Mouse (Mus musculus) embryonic facial prominence, embryonic 13.5 days (tissue): ENCODE measurements around the gene 3830406C13Rik. TPM values are rescaled to one million over a fixed set of nuclear protein-coding genes. Genes with fewer than 3 reads are reported as not detected.
A peak's percentile ranks its signal among the peaks of the same experiment; 100 is the strongest.

Experiments used
- ATAC-seq: fragments of 200-750 bp; cut with Nextera tagmentation; 2 replicates; pipeline ENCODE4 v1.8.0; 2017; ENCODE audit warnings: low read depth; ENCODE audit not compliant: insufficient number of reproducible peaks, insufficient read depth, low FRiP score, low TSS enrichment
- H3K27ac ChIP-seq: fragments of 300-500 bp; sonication (generic); 2 replicates; pipeline ENCODE4 v1.5.1; 2015; ENCODE audit warnings: moderate library complexity, mild to moderate bottlenecking, inconsistent platforms
- H3K27me3 ChIP-seq: fragments of 300-500 bp; sonication (generic); 2 replicates; pipeline ENCODE4 v1.6.1; 2015; ENCODE audit warnings: mild to moderate bottlenecking, inconsistent platforms
- H3K36me3 ChIP-seq: fragments of 300-500 bp; sonication (generic); 2 replicates; pipeline ENCODE4 v1.6.1; 2015; ENCODE audit warnings: mild to moderate bottlenecking, inconsistent platforms
- H3K4me1 ChIP-seq: fragments of 300-500 bp; sonication (generic); 2 replicates; pipeline ENCODE4 v1.6.1; 2015; ENCODE audit warnings: inconsistent platforms
- H3K4me2 ChIP-seq: fragments of 300-500 bp; sonication (generic); 2 replicates; pipeline ENCODE4 v1.6.1; 2015; ENCODE audit warnings: moderate library complexity, mild to moderate bottlenecking, inconsistent platforms
- H3K4me3 ChIP-seq: fragments of 300-500 bp; sonication (generic); 2 replicates; pipeline ENCODE4 v1.5.1; 2015; ENCODE audit warnings: mild to moderate bottlenecking, inconsistent platforms
- H3K9ac ChIP-seq: fragments of 300-500 bp; sonication (generic); 2 replicates; pipeline ENCODE4 v1.6.1; 2015; ENCODE audit warnings: mild to moderate bottlenecking, inconsistent platforms
- H3K9me3 ChIP-seq: fragments of 300-500 bp; sonication (generic); 2 replicates; pipeline ENCODE4 v1.6.1; 2016; ENCODE audit warnings: inconsistent platforms
- WGBS: fragments of 180-500 bp; shearing (Covaris S2); methylation state at CpG from one replicate; pipeline ENCODE4 v1.1.7; 2015; ENCODE audit warnings: mixed read lengths; 5-methylcytosine and 5-hydroxymethylcytosine counted together
- polyA plus RNA-seq: library from polyadenylated mRNA; unstranded; fragments of >200 nt; fragmentation: Nextera tagmentation; extraction: Ambion mirVana; gene quantifications from 2 replicates; pipeline ENCODE4 v1.2.1, GENCODE M21; 2015

Gene 3830406C13Rik
- polyA plus RNA-seq, 1 experiment from 2014 or later = 60.0 TPM

GRCm38 (mm10) chr14:12334925-12335324 is 51.0 kb downstream of the 3830406C13Rik start:
- Histone ChIP-seq H3K9ac (no peak overlapping the region), H3K4me2 (no peak overlapping the region), H3K9me3 (no peaks in the 10 kb centered on the region), H3K4me1 (no peaks in the 10 kb centered on the region), H3K27ac (no peak overlapping the region), H3K36me3 (no peaks in the 10 kb centered on the region), H3K27me3 (peaks cover 70% of the 10 kb centered on the region), H3K4me3 (no peak overlapping the region)
- no peak for ATAC-seq
- 50% methylated on average over 7 of the region's 7 CpGs for WGBS

- Histone ChIP-seq H3K9me3 (no peaks in the 10 kb centered on the region), H3K36me3 (no peaks in the 10 kb centered on the region), H3K27me3 (peaks cover 95% of the 10 kb centered on the region), H3K4me2 (no peak overlapping the region), H3K27ac (no peak overlapping the region), H3K4me1 (0 out of 2 replicates have a peak, but pooled peaks cover 7% of the 10 kb centered on the region), H3K4me3 (no peak overlapping the region), H3K9ac (no peak overlapping the region)
- WGBS = 4% methylated on average over 8 of the region's 8 CpGs
- ATAC-seq = no peak
Observed at GRCm38 (mm10) chr14:12337421-12337997, 53.5 kb downstream of the 3830406C13Rik start.

GRCm38 (mm10) chr14:12337998-12338809 is 54.2 kb downstream of the 3830406C13Rik start:
- H3K9me3 ChIP-seq = no peaks in the 10 kb centered on the region
- H3K27ac ChIP-seq = no peak overlapping the region
- ATAC-seq = no peak
- H3K9ac ChIP-seq = no peak overlapping the region
- 0 out of 2 replicates have a peak, but pooled peaks cover 7% of the 10 kb centered on the region for H3K4me1 ChIP-seq
- H3K4me2 ChIP-seq = no peak overlapping the region
- H3K27me3 ChIP-seq = peaks cover 98% of the 10 kb centered on the region
- no peak overlapping the region for H3K4me3 ChIP-seq
- no peaks in the 10 kb centered on the region for H3K36me3 ChIP-seq
- WGBS = 2% methylated on average over 16 of the region's 16 CpGs

GRCm38 (mm10) chr14:12338811-12339565 is 55.0 kb downstream of the 3830406C13Rik start:
- H3K9me3 ChIP-seq = no peaks in the 10 kb centered on the region
- no peak overlapping the region for H3K4me2 ChIP-seq
- H3K27ac ChIP-seq = no peak overlapping the region
- peaks cover 100% of the 10 kb centered on the region for H3K27me3 ChIP-seq
- no peak overlapping the region for H3K4me3 ChIP-seq
- H3K36me3 ChIP-seq = no peaks in the 10 kb centered on the region
- H3K4me1 ChIP-seq = peaks cover 11% of the 10 kb centered on the region; the same call in 1 of the 2 replicates
- H3K9ac ChIP-seq = no peak overlapping the region
- WGBS = 2% methylated on average over 10 of the region's 10 CpGs
- no peak for ATAC-seq

GRCm38 (mm10) chr14:12340238-12341074 is 56.5 kb downstream of the 3830406C13Rik start:
- no peaks in the 10 kb centered on the region for H3K36me3 ChIP-seq
- H3K9ac ChIP-seq = no peak overlapping the region
- H3K4me1 ChIP-seq = peaks cover 24% of the 10 kb centered on the region
- ATAC-seq = no peak
- WGBS = under 1% methylated on average over 19 of the region's 19 CpGs
- no peak overlapping the region for H3K27ac ChIP-seq
- H3K4me2 ChIP-seq = no peak overlapping the region
- no peak overlapping the region for H3K4me3 ChIP-seq
- peaks cover 100% of the 10 kb centered on the region for H3K27me3 ChIP-seq
- H3K9me3 ChIP-seq = no peaks in the 10 kb centered on the region

- H3K4me3 ChIP-seq = peak overlapping the region; percentile 2; the same call in 1 of the 2 replicates
- no peaks in the 10 kb centered on the region for H3K36me3 ChIP-seq
- H3K4me1 ChIP-seq = peaks cover 31% of the 10 kb centered on the region
- peak overlapping the region; percentile 14; the same call in 1 of the 2 replicates for H3K4me2 ChIP-seq
- ATAC-seq = no peak
- peaks cover 100% of the 10 kb centered on the region for H3K27me3 ChIP-seq
- H3K9me3 ChIP-seq = no peaks in the 10 kb centered on the region
- WGBS = under 1% methylated on average over 42 of the region's 42 CpGs
- no peak overlapping the region for H3K9ac ChIP-seq
- H3K27ac ChIP-seq = no peak overlapping the region
Observed at GRCm38 (mm10) chr14:12341075-12341788, 57.3 kb downstream of the 3830406C13Rik start.

- H3K4me3 ChIP-seq = 0 out of 2 replicates have a peak overlapping the region, but pooled peaks have one; percentile 2
- peaks cover 33% of the 10 kb centered on the region for H3K4me1 ChIP-seq
- 3% methylated on average over 24 of the region's 24 CpGs for WGBS
Observed at GRCm38 (mm10) chr14:12341789-12342457, 58.0 kb downstream of the 3830406C13Rik start.

GRCm38 (mm10) chr14:12342458-12343131 is 58.6 kb downstream of the 3830406C13Rik start:
- H3K36me3 ChIP-seq = no peaks in the 10 kb centered on the region
- H3K4me2 ChIP-seq = no peak overlapping the region
- no peak overlapping the region for H3K9ac ChIP-seq
- no peak for ATAC-seq
- H3K27me3 ChIP-seq = peaks cover 100% of the 10 kb centered on the region
- H3K4me3 ChIP-seq = no peak overlapping the region
- peaks cover 33% of the 10 kb centered on the region for H3K4me1 ChIP-seq
- H3K9me3 ChIP-seq = no peaks in the 10 kb centered on the region
- 2% methylated on average over 23 of the region's 23 CpGs for WGBS
- no peak overlapping the region for H3K27ac ChIP-seq

More at GRCm38 (mm10) chr14:12341789-12342457, 58.0 kb downstream of the 3830406C13Rik start:
- Histone ChIP-seq H3K27me3 (peaks cover 100% of the 10 kb centered on the region), H3K27ac (no peak overlapping the region), H3K9ac (no peak overlapping the region), H3K36me3 (no peaks in the 10 kb centered on the region), H3K9me3 (no peaks in the 10 kb centered on the region), H3K4me2 (no peak overlapping the region)
- no peak for ATAC-seq

GRCm38 (mm10) chr14:12343451-12343941 is 59.5 kb downstream of the 3830406C13Rik start:
- 1% methylated on average over 20 of the region's 20 CpGs for WGBS
- no peaks in the 10 kb centered on the region for H3K9me3 ChIP-seq
- no peaks in the 10 kb centered on the region for H3K36me3 ChIP-seq
- H3K4me3 ChIP-seq = 0 out of 2 replicates have a peak overlapping the region, but pooled peaks have one; percentile 4
- H3K27ac ChIP-seq = no peak overlapping the region
- no peak for ATAC-seq
- peaks cover 33% of the 10 kb centered on the region for H3K4me1 ChIP-seq
- peaks cover 100% of the 10 kb centered on the region for H3K27me3 ChIP-seq
- H3K4me2 ChIP-seq = no peak overlapping the region
- no peak overlapping the region for H3K9ac ChIP-seq
